Mouse (Mus musculus) small intestine, adult 2 months (tissue): ENCODE measurements around the gene Lrp10. TPM values are rescaled to one million over a fixed set of nuclear protein-coding genes. Genes with fewer than 3 reads are reported as not detected.
A peak's percentile ranks its signal among the peaks of the same experiment; 100 is the strongest.

ENCODE experiments used
- H3K27ac ChIP-seq: fragments of 200-500 bp; 2 replicates; pipeline ENCODE4 v1.5.1; 2012; ENCODE audit warnings: low read depth, low read length, control low read depth, inconsistent platforms; ENCODE audit not compliant: insufficient read depth
- H3K27me3 ChIP-seq: fragments of 200-500 bp; 2 replicates; pipeline ENCODE4 v1.6.1; 2012; ENCODE audit warnings: mild to moderate bottlenecking, moderate library complexity, low read length, inconsistent platforms; ENCODE audit not compliant: control insufficient read depth, insufficient read depth
- H3K36me3 ChIP-seq: fragments of 200-500 bp; 2 replicates; pipeline ENCODE4 v1.6.1; 2012; ENCODE audit warnings: mild to moderate bottlenecking, low read length, control low read depth, inconsistent platforms; ENCODE audit not compliant: control insufficient read depth, insufficient read depth
- H3K4me1 ChIP-seq: fragments of 200-500 bp; 2 replicates; pipeline ENCODE4 v1.6.1; 2012; ENCODE audit warnings: low read length, inconsistent platforms, mixed read lengths; ENCODE audit not compliant: control insufficient read depth, insufficient read depth, insufficient read length
- H3K4me3 ChIP-seq: fragments of 200-500 bp; 2 replicates; pipeline ENCODE4 v1.5.1; 2012; ENCODE audit warnings: low read depth, mild to moderate bottlenecking, control low read depth, inconsistent platforms, low read length, moderate library complexity
- CTCF ChIP-seq: fragments of 200-500 bp; IDR thresholded peaks from 2 replicates; pipeline ENCODE4 v1.5.1; 2012; ENCODE audit warnings: low read depth, mild to moderate bottlenecking, control low read depth, inconsistent platforms, low read length, moderate library complexity, mixed read lengths; ENCODE audit not compliant: insufficient replicate concordance, insufficient read length; ENCODE audit errors: extremely low read depth
- POLR2A ChIP-seq: fragments of 200-500 bp; IDR thresholded peaks from 2 replicates; pipeline ENCODE4 v1.6.1; 2012; ENCODE audit warnings: low read depth, mild to moderate bottlenecking, control low read depth, inconsistent platforms, low read length, moderate library complexity
- WGBS: fragments of 180-500 bp; shearing (Covaris S2); methylation state at CpG from one replicate; pipeline ENCODE4 v1.1.7; 2018; 5-methylcytosine and 5-hydroxymethylcytosine counted together
- polyA plus RNA-seq: library from polyadenylated mRNA; depleted of rRNA; stranded (reverse); fragments of >200 nt; gene quantifications from 2 replicates; pipeline ENCODE4 v1.2.3, GENCODE M21; 2012; rRNA removed

Lrp10 gene
- 139 and 303 TPM in 2 replicates for polyA plus RNA-seq

DNA sequence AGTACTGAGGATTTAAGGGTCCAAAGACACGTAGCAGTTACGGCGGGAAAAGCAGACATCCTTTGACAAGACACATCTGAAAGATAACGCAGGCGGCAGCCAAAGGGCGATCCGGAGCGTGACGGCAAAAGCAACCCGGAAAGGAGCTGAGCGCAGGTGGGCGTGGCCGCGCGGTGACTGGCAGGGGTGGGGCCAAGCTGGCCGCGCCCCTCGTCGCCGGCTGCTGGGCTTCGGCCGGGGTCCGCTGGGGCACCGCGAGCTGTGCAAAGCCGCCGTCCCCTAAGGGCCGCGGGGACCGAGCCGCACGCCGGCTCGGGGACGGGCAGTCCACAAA, at the start of gene Lrp10:
Gene Lrp10, plus strand, starts transcription at position 179 of the 334 bp plus-strand sequence.
- 1% methylated on average over 35 of the region's 35 CpGs for WGBS
- Histone ChIP-seq H3K4me3 (peak within 1 kb of the TSS; percentile 89), H3K4me1 (no peaks in the 10 kb centered on the region), H3K27ac (peak within 1 kb of the TSS; percentile 81), H3K36me3 (peaks cover 28% of the 10 kb centered on the region), H3K27me3 (no peaks in the 10 kb centered on the region)
- 0 out of 2 replicates have a peak, but pooled peaks have one; percentile 16 for TF ChIP-seq POLR2A
- no peak for TF ChIP-seq CTCF

- WGBS, result 34% methylated on average over 13 of the region's 13 CpGs
- no peaks in the 10 kb centered on the region for H3K36me3 ChIP-seq
- no peak overlapping the region for H3K4me3 ChIP-seq
- H3K27ac ChIP-seq, result no peak overlapping the region
- peaks cover 19% of the 10 kb centered on the region for H3K4me1 ChIP-seq
- TF ChIP-seq POLR2A (no peak), CTCF (no peak)
- no peaks in the 10 kb centered on the region for H3K27me3 ChIP-seq
These were observed 48.5 kb upstream of the Lrp10 start for GRCm38 (mm10) chr14:54415241-54416020.

GRCm38 (mm10) chr14:54416229-54416775, 47.6 kb upstream of the Lrp10 start:
- no peak for TF ChIP-seq POLR2A
- TF ChIP-seq CTCF, result no peak
- 76% methylated on average over 5 of the region's 5 CpGs for WGBS

GRCm38 (mm10) chr14:54416830-54417229, 47.1 kb upstream of the Lrp10 start:
- no peak overlapping the region for H3K27ac ChIP-seq
- peaks cover 17% of the 10 kb centered on the region for H3K4me1 ChIP-seq
- no peaks in the 10 kb centered on the region for H3K27me3 ChIP-seq
- no peak for TF ChIP-seq CTCF
- no peak for TF ChIP-seq POLR2A
- no peaks in the 10 kb centered on the region for H3K36me3 ChIP-seq
- 89% methylated on average over 4 of the region's 4 CpGs for WGBS
- H3K4me3 ChIP-seq, result no peak overlapping the region

More at GRCm38 (mm10) chr14:54416229-54416775, 47.6 kb upstream of the Lrp10 start:
- Histone ChIP-seq H3K4me3 (no peak overlapping the region), H3K27ac (no peak overlapping the region), H3K27me3 (no peaks in the 10 kb centered on the region), H3K4me1 (peaks cover 17% of the 10 kb centered on the region), H3K36me3 (no peaks in the 10 kb centered on the region)

DNA sequence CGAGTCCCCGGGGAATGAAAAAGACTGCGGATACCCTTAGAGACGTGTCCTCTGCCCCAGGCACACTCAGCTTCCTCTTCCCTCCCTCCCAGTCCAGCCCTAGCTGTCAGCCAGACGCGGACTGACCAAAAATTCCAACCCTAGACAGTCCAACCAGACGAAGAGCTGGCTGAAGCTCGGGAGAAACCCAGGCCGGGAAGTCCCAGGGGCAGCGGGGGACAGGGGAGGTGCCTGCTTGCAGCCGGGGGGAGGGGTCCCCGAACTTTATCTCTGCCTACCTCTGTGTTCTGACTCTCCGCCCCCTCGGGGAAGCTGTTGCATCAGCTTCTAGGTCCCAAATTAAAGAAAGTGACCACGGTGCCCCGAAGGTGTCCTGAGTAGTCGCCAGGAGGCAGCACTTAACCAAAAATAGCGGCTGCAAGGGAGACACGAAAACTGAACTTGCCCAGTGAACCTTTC, 46.3 kb upstream of the Lrp10 start, which contains the start of gene Slc7a7:
Gene Slc7a7, minus strand, starts transcription at position 158 of the 459 bp plus-strand sequence.
- no peaks in the 10 kb centered on the region for H3K27me3 ChIP-seq
- 67% methylated on average over 19 of the region's 19 CpGs for WGBS
- no peaks in the 10 kb centered on the region for H3K36me3 ChIP-seq
- no peak within 1 kb of the TSS for H3K4me3 ChIP-seq
- H3K4me1 ChIP-seq, result peaks cover 17% of the 10 kb centered on the region
- TF ChIP-seq POLR2A (no peak), CTCF (no peak)
- no peak within 1 kb of the TSS for H3K27ac ChIP-seq

- WGBS, result 88% methylated on average over 2 of the region's 2 CpGs
- Histone ChIP-seq H3K27ac (no peak overlapping the region), H3K36me3 (no peaks in the 10 kb centered on the region), H3K4me3 (no peak overlapping the region), H3K4me1 (no peaks in the 10 kb centered on the region; the same call in 1 of the 2 replicates), H3K27me3 (no peaks in the 10 kb centered on the region)
- no peak for TF ChIP-seq CTCF
- no peak for TF ChIP-seq POLR2A
These were observed 42.9 kb upstream of the Lrp10 start for GRCm38 (mm10) chr14:54421014-54421413.

DNA sequence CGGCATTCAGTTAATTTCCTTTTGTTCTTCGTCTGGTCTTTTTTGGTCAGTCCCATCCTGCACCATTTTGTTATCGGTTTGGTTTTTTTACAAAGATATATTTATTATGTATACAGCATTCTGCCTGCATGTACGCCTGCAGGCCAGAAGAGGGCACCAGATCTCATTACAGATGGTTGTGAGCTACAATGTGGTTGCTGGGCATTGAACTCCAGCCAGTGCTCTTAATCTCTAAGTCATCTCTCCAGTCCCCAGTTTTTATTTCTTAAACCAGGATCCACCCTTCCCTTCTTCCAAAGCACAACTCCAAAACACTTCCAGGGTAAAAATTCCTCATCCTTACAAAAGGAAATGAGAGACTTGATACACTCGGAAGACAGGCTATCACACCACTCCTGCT, 40.5 kb upstream of the Lrp10 start:
- no peak overlapping the region for H3K4me3 ChIP-seq
- no peak overlapping the region for H3K27ac ChIP-seq
- H3K4me1 ChIP-seq, result no peaks in the 10 kb centered on the region; the same call in 1 of the 2 replicates
- no peaks in the 10 kb centered on the region for H3K27me3 ChIP-seq
- TF ChIP-seq CTCF (peak; percentile 49; the same call in 1 of the 2 replicates), POLR2A (no peak)
- WGBS, result 61% methylated on average over 5 of the region's 5 CpGs
- no peaks in the 10 kb centered on the region for H3K36me3 ChIP-seq
